Mouse (Mus musculus): ENCODE results near the gene Krt39.

DNA sequence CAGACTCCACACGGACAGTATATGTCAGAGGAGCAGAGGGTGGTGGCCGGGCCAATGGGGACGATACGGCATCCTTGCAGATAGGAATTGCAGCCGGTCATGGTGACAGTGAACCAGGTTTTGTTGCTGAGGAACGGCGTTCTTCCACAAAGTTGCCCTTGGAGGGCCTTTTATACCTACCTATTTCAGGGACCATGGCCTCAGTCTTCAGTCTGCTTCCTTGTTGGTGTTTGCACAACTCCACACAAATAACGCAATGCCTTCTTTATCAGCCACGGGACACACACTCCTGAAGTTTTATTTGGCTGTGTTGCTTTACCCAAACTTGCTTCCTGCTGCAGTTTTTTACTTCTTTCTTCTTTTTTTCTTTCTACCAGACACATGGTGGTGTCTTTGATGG is 38.2 kb upstream of the Krt39 start, which contains the start of gene Gm11939:
- TF ChIP-seq CTCF (IDR thresholded peaks at IDR 0.05; ENCODE audit: low read depth, low read length) = no peak
- TF ChIP-seq POLR2A (IDR thresholded peaks at IDR 0.05; ENCODE audit: borderline replicate concordance, low read depth, low read length) = no peak
